Mouse (Mus musculus) cerebellum, adult 9-11 months (tissue): ENCODE results near the gene Gm5475.
A peak's percentile ranks its signal among the peaks of the same experiment; 100 is the strongest.

ENCODE experiments used
- DNase-seq: peaks from one replicate; pipeline ENCODE4 v3.0.0; 2022

Gm5475 gene

DNA sequence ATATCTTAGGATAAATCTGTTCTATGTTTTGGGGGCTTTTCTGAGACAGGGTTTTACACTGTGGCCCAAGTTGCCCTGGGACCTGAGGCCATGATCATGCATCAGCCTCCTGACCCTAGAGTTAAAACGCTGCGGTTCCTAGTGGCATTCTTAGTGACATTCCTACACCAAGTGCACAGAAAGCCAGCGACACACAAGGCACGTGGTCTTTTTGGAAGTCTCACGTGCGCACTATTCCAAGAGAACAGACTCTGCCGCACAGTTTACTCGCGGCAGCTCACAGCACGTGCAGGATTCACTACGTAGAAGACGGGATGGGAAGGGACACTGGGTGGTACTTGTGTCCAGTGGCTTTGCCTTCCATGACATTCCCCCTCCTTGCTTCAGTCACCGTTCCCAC lies 7.0 kb upstream of the Gm5475 start:
- no peak for DNase-seq

DNA sequence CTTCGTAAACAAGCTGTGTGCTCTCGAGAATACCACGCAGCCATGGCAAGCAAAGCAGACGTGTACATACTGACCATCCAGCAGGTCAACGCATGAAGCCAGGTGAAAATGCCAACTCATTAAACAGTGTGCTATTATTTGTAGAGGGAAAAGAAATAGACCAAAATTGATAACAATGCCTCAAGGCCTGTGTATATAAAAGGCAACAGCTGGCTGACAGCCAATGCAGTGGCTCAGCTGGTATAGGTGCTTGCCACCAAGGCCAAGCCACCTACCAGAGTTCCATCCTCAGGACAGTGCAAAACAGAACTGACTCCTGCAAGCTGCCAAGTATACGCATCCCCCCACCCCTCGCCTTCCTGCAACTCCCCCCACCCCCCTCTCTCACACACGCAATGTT lies 6.3 kb upstream of the Gm5475 start:
- DNase-seq = no peak

DNA sequence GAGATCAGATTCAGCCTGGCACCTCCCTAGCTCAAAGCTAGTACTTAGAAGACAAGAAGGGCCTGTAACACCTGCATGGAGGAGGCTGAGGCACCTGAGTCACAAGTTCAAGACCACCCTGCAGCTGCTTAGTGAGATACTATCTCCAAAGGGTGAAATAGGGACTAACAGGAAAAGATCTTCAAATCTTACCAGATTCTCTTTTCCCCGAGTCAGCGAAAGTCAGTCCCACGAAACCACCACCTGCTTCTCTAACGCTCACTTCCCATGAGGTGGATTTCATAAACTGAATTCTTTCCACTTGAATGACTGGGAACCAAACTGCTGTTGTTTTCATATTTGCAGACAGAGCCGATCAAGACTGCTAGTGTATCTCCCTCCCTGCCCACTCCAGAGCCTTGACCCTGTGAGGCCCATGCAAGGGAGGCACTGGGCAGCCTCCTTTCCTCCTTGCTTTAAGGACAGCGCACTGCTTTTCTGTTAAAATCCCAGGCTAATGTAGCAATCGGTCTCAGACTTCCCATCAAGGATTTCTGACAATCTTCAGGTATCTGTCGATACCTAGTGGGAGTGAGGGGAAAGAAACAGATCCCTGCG lies 4.0 kb upstream of the Gm5475 start:
- DNase-seq = no peak

DNA sequence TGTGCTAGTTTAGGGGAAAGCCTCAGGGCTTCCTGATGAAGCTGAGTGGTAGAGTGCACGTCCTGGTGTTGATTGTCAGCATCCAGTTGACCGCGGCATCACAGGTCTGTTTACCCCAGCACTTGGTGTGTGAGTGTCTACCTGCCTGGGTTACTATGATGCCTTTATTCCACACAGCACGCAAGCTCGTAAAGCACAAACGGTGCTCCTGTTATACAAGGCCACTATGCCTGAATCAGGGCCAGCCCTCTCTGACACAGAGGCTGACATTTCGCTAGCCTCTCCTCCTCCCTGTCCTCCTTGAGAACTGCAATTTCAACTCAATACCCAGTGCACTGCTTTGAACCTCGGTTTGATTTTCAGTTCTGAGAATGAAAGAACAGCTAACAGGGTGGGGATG lies 2.6 kb upstream of the Gm5475 start:
- DNase-seq = no peak

DNA sequence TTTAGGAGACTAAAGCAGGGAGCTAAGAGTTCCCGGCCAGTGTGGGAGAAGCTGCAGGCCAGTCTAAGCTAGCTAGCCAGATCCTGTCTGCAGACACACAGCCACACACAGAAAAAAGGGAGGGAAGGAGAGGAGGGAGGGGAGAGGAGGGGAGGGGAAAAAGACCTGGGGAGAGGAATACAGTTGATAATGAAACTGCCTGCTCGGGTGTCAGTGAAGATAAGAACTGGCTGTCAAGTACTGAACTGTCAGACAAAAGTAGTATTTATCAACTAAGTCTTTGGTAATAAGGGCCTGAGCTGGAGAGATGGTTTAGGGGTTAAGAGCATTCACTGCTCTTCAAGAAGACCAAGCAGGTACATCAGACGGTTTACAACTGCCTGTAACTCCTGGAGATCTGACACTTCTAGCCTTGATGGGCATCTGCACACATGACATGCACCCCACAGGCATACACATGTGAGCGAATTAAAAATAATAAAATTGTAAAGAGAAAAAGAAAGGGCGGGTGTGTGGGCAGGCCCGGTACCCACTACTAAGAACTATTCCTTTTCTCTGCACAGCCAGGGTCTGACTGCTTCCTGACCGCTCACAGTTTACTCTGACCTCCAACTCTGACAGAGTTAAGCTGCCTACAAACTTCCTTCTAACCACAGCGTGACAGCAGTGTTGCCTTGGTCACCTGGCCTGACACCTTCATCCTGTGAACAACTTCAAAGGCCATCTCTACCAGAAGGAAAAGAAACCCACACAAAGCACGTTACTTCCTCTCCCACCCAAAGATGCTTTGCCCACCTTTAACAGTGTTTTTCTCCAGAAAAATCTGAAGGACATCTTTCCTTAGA lies 1.8 kb upstream of the Gm5475 start:
- DNase-seq = no peak

DNA sequence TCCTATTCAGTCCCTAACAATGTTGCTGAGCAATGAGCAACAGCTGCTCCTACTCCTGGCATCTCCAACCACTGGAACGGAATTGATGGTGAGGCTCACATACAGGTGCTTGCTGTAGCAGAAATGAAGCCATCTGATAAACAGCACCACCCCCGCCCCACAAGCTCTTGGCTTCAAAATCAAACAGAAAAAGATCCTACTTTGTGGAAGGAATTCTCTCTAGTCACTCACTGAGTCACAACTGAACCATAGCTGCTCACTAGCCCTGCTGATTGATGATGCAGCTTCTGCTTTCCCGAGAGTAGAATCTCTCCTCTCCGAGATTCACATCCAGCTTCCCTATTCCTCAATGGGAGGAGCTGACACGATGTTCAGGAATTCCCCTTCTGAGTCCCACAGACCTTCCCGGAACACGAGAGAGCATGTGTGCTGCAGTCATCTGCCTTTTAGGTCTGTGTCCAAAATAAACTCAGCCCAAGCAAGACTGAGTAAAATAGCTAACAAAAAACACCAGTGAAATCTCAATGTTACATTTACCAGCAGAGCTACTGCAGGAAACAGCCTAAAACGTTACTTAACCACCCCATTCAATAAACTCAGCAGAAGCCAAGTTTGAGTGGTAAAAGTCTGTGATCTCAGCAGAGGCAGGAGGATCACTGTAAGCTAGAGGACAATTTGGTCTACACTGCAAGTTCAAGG lies 739 bp upstream of the Gm5475 start:
- no peak for DNase-seq

DNA sequence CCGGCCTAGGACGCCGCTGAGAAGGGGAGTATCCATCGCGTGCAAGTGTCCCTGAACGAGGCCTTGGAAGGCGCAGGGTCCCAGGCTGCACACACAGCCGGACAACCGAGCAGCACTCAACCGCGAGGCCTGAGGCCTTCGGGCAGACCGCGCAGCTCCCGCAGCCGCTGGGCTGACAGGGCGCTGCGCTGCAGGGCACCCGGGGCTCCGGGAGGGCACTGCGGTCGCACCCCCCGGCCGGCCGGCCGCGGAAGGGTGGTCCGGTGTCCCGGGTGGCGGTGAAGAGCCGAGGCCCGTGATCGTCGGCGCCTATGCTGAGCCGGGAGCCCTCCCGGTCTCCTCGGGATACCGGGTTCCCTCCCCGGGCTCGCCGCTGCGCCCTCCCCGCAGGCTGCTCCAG lies 529 bp downstream of the Gm5475 start:
- no peak for DNase-seq

DNA sequence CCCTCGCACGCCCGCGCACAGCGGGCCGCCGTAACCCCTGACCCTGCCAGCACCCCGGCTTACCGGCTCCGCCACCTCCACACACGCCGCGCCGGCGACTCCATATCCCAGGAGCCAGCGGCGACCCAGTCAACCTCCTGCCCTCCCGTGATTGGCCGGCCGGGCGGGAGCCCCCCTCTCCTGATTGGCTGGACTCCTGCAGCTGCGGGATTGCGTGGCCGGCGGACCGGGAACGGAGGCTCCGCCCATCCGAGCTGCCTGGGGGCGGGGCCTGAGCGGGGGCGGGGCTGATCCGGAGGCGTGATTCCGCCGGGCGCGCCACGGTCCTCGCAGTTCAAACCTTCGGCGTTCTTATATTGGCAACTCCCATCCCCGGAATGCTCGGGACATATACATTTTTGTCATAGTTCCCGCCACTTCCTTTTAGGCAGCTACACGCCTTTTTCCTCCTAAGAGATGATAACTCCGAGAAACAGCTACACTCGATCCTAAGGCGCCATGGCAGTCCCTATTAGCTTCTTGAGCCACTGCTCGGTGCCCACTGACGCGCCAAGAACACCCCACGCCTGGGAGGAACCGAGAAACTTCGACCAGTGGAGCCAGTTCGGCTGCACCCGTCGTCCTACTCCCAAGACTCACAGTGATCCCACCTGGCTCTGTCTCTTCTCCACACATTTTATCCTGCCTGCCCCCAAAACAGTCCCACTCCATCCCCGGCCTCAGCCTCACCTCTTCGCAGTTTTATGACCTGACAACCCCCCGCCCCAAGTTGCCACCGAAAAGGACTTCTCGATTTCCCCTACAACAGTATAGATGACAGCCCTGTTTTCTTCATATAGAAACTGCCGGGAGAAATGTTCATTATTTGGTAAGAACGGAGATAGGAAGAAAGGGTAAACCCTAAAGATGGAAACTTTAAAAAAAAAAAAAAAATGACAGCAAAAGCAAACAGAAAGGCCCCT lies 1.2 kb downstream of the Gm5475 start:
- DNase-seq = peak; percentile 97

DNA sequence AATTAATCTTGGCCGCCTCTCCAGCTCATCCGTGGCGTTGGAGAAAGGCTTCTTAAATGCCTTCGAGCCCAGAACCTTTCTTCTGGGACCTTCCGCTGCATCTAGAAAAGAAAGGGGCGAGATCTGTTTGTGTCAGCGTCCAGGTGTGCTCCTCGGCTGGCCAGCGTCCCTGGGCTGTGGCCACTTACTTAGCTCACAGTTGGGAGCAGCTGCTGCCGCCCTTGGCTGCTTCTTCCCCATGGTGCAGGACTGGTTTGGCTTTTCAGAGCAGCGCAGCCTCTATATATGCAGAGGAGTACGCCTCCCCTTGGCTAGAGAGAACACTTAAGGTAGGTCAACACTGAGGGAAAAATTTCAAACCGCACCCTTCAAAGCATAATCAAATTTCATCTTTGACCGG lies 2.0 kb downstream of the Gm5475 start:
- no peak for DNase-seq

DNA sequence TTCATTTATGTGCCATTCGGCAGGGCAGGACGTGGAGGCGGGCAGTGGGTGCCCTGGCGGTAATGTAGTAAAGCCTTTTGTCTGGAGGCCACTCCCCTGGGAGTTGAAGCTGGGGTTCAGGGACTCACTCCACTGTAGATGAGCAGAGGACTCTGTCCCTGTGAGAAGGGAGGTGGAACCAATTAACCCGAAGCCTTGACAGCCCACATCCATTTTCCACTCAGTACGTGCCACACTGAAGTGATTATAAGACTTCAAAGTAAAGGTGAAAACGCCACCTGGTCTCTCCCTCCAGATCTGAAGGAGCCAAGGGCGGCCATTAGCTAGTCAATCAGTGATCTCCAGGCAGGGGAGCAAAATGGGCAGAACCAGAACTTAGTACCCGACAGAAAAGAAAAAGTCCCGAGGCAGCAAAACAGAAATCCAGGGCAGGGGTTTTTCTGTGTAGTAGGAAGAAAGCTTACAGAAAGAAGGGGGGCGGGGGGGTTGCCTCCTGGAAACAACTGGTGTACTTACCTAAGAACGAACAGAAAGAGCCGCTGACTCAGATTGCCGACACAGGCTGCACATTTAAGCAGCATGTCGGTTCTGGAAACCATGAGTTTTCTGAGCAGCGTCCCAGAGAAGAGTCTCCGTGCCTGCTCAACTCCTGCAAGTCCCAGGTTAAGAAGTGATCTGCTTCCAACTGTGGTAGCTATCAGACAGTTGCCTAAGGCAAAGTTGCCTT lies 2.6 kb downstream of the Gm5475 start, which contains the start of gene Slc11a2:
Slc11a2 (minus strand) TSS at position 677 of the 727 bp plus-strand sequence.
- no peak for DNase-seq

DNA sequence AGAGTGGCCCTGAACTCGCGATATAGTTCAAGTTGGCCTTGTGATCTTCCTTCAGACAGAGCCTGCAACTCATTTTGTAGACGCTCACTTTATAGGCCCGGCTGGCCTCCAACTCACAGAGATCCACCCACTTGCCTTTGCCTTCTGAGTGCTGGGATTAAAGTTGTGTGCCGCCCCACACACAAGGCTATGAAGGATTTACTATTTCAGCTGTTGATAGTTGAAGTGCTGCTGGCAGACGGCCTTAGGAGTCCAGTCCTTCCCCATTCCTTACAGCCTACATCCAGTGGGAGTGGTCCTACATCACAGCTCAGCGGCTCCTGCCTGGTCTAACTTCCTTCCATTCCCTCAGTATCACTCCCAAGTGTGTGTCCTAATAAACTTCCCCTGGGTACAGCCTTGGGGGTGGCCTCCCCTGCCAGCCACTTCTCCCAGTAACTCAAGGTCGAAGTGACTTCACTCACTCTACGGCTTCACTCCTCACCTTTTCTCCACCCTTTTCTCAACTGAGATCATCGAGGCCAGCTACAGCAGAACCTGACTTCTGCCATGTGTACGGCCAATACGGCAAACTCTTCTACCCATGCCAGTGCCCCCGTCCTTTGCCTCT lies 6.5 kb downstream of the Gm5475 start:
- no peak for DNase-seq

DNA sequence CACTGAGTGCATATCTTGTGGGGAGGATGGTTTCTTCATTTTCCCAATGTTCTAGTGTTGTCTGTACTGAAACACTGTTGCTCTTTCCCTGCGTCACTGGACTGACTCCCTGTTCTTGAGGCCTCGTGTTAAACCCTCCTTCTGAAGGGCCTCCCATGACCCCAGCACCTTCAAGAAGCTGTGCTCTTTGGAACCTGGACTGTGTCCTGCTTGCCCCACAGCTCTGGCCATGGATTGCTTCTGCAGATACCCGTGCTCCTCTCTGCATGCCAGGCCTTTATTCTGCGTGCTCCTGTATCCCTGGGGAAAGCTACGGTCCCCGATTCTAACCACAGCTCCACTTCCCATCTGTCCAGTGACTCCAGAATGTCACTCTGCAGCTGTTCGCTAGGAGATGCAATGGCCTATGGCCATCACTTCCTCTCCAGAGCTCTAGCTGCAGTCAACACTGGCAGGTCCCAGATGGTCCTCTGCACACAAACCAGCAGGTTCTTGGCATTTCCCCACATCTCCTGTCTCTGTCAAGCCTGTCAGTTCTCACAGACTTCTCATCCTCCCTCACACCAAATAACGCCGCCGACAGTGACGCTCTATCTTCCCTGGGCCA lies 8.1 kb downstream of the Gm5475 start:
- DNase-seq = peak; percentile 64

DNA sequence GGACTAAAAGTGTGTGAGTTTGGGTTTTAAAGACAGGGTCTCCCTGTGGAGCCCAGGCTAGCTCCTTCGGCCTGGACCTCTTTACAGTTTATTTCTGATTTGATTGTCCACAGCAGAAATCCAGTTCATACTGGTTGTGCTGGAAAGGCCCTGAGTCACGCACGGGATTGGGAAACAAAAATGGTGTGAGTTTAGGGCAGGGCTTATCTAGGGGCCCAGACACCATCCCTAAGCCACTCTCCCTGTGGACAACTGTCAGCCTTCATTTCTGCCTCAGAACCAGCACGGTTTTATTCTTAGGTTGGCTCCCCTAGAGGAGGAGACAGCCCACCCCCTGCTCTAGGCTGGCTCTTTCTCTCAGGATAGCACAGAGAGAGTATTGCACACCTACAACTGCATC lies 11.3 kb downstream of the Gm5475 start:
- DNase-seq = no peak

DNA sequence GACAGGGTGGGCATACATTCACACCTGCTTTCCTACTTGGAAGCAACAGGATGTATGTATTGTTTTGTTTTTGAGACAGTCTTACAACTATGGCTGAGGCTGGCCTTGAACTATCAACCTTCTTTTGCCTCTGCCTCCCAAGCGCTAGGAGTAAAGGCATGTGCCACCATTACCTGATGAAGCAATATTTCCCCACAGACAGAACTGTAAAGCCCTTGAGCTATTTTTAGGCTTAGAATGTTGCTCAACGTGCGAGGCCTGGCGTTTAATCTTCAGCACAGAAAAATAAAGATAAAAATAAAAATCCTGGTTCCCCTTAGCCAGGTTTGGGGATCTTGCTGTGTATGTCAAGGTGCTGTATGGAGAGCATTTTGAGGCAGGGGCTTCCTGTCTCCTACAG lies 14.2 kb downstream of the Gm5475 start:
- DNase-seq = no peak

DNA sequence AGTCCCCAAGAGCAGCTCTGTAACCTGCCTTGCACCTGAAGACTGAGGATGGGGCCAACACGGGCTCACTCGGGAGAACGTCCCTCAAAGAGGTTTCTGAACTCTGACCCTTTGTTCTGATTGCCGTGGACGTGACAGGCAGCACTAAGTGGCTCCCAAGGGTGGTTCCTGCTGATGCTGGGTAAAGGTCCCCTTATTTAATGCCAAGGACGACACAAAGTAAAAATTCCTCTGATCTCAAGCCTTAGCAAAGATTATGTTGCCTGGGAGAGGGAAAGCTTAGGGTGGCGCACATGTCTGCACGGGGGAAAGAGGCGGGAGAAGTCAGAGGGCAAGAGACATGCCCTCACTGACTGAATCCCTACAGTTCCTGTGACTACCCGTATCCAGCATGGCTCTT lies 14.6 kb downstream of the Gm5475 start:
- no peak for DNase-seq

DNA sequence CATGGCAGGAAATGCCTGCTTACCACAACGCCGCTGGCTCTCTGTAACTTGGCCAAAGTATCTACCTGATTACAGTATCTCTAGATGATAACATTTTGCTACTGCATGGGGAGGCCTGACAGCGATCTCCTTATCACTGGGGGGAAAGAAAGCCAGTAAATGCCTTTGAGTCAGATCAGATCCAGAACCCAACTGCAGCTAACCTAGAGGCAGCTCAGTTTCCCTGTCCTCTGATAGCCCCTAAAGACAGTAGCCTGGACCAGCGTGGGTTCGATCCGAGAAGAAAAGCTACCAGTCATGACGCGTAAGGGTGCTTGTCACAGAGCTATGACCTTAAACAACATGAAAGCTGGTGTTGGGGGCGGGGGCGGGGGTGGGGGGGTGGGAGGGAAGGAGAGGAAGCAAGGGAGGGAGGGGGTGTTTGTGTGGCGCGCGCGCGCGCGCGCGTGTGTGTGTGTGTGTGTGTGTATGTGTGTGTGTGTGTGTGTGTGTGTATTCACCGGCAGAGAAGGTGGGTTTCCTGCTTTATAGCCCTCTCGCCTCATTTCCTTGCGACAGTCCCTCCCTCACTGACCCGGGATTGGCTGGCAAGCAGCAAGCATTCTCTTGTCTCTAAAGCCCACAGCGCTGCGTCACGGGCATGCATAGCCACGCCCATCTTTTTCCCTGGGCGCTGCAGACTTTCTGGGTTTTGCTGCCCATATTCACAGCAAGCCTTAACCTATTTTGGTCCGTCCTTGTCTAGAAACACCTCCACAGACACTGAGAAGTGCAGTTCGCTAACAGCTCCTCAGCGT lies 21.4 kb downstream of the Gm5475 start:
- peak; percentile 91 for DNase-seq

DNA sequence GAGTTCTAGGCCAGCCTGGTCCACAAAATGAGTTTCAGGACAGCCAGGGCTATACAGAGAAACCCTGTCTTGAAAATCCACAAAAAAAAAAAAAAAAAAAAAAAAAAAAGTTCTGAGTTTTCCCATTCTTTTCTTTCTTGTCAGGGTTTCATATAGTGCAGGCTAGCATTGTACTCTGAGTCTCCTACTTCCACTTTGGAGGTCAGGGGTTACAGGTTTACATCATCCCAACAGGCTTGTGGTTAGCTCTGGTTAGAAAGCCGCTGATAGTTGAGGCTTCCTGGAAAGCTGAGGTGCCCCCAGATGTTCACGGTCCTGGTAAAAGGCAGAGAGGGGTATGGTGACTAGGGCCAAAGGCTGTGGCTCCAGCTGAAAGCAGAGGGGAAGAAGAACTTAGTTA lies 24.9 kb downstream of the Gm5475 start:
- no peak for DNase-seq

DNA sequence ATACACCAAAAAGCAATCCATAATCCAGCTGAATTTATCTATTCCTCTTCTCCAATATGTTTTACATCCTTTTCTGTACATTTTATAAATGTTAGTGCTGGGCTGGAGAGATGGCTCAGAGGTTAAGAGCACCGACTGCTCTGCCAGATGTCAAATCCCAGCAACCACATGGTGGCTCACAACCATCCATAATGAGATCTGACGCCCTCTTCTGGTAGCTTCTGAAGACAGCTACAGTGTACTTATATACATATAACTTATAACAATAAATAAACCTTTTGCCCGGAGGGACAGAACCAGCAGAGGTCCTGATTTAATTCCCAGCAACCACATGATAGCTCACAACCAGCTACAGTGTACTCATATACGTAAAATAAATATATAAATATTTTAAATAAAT lies 26.6 kb downstream of the Gm5475 start:
- DNase-seq = no peak

DNA sequence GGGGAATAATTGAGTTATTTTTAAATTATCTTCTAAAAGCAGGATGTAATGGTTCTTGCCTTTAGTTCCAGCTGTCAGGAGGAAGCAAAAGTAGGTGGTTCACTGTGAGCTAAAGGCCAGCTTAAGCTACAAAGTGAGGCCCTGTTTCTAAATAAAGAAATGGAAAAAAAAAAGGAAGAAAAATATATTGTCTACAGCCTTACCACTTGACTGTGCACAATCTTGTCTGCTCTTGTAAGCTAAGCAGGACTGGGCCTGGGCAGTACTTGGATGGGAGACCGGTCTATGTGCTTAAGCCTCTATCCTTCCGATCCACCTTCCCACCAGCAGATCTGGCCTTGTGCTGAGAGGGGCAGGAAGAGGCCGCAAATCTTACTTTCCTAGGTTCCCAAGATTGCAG lies 27.5 kb downstream of the Gm5475 start:
- DNase-seq = no peak

DNA sequence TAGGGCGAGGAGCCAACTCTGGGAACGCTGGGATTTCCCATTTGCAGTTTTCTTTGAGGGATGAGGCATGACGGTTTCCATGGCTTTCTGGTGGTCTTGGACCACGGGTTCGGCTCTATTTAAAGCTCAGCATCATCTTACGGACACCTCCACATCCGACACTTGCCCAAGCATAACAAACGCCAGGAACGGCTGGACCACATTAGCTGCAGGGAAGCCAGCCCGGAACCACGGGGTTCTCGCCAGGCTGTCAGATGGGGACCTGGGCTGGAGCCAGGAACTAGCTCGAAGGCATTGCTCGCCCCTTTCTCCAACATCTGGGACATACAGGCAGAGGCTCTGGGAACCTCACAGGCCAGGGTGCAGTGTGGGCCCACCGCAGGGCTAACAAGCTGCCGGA lies 29.3 kb downstream of the Gm5475 start:
- peak; percentile 35 for DNase-seq
